Mouse (Mus musculus): ENCODE results near the gene Elmo1.

DNA sequence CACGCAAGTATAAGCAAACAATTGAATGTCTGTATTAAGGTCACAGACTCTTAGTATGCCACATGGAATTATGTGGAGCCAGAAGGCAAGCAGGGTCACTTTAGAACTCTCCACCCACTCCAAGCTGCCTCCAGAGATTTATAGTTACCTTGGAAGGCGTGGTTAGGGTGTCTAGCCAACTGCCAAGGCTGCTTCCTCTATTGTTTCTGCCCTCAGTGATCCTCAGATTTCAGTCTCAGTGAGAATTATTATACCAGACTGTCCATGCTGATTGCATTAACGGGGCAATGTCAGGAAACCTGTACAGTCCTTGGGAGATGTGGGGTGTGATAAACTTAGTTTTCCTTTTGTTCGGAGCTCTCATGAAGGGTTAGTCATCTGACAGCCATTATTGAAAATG is 90.9 kb downstream of the Elmo1 start:
- no peak for TF ChIP-seq CTCF (IDR thresholded peaks at IDR 0.05; ENCODE audit: low read depth, low read length)
- no peak for TF ChIP-seq TAL1 (conservative IDR thresholded peaks at IDR 0.05; ENCODE audit: low read depth, low read length)
